Mouse (Mus musculus) MEL (cell line): ENCODE results near the gene Eml6. TPM values are rescaled to one million over a fixed set of nuclear protein-coding genes. Genes with fewer than 3 reads are reported as not detected.
A peak's percentile ranks its signal among the peaks of the same experiment; 100 is the strongest.

Source experiments
- DNase-seq: peaks from one replicate; pipeline ENCODE4 v3.0.0; 2011; ENCODE audit warnings: low read depth, low spot score
- H3K27ac ChIP-seq: 2 replicates; pipeline ENCODE4 v1.5.1; 2012; ENCODE audit warnings: low read depth, mild to moderate bottlenecking, control low read depth, low read length, moderate library complexity; ENCODE audit not compliant: control insufficient read depth
- H3K27me3 ChIP-seq, 2 experiments: fragments of 150-350 bp in 1 of 2; sonication (generic) in 1 of 2; 2 replicates each; pipeline ENCODE4 v1.6.1; 2012; ENCODE audit warnings: low read length in 2 of 2, mild to moderate bottlenecking in 2 of 2, improper control_type of control experiment in 1 of 2, moderate library complexity in 1 of 2; ENCODE audit not compliant: insufficient read depth in 2 of 2, control insufficient read depth in 1 of 2
- H3K36me3 ChIP-seq, 2 experiments: 2 replicates each; pipeline ENCODE4 v1.6.1; 2012 to 2014; ENCODE audit warnings: low read length in 2 of 2, improper control_type of control experiment in 1 of 2, inconsistent platforms in 1 of 2, mild to moderate bottlenecking in 1 of 2; ENCODE audit not compliant: insufficient read depth in 2 of 2, control insufficient read depth in 1 of 2
- H3K4me1 ChIP-seq, 2 experiments: fragments of 150-350 bp in 1 of 2; sonication (generic) in 1 of 2; 2 replicates each; pipeline ENCODE4 v1.6.1; 2012; ENCODE audit warnings: low read length in 2 of 2, improper control_type of control experiment in 1 of 2, mild to moderate bottlenecking in 1 of 2; ENCODE audit not compliant: insufficient read depth in 2 of 2, control insufficient read depth in 1 of 2
- H3K4me3 ChIP-seq, 2 experiments: fragments of 150-350 bp in 1 of 2; sonication (generic) in 1 of 2; 2 replicates each; pipeline ENCODE4 v1.5.1; 2012; ENCODE audit warnings: low read depth in 2 of 2, low read length in 2 of 2, mild to moderate bottlenecking in 2 of 2, moderate library complexity in 2 of 2, control low read depth in 1 of 2, improper control_type of control experiment in 1 of 2; ENCODE audit not compliant: control insufficient read depth in 1 of 2, insufficient read depth in 1 of 2
- H3K79me2 ChIP-seq: 2 replicates; pipeline ENCODE4 v1.6.1; 2012; ENCODE audit warnings: mild to moderate bottlenecking, low read length, moderate library complexity; ENCODE audit not compliant: control insufficient read depth, poor library complexity, insufficient read depth
- H3K9ac ChIP-seq: 2 replicates; pipeline ENCODE4 v1.6.1; 2012; ENCODE audit warnings: low read depth, mild to moderate bottlenecking, control low read depth, low read length, moderate library complexity; ENCODE audit not compliant: control insufficient read depth, poor library complexity, severe bottlenecking
- H3K9me3 ChIP-seq: fragments of 150-350 bp; sonication (generic); replicated peaks from 2 replicates; pipeline ENCODE4 v1.6.1; 2012; ENCODE audit warnings: mild to moderate bottlenecking, low read length, improper control_type of control experiment, moderate library complexity; ENCODE audit not compliant: insufficient read depth
- BHLHE40 ChIP-seq: IDR thresholded peaks from 2 replicates; pipeline ENCODE4 v1.6.1; 2012; ENCODE audit warnings: low read depth, mild to moderate bottlenecking, inconsistent platforms, low read length, improper control_type of control experiment, borderline replicate concordance
- CHD2 ChIP-seq: IDR thresholded peaks from 2 replicates; pipeline ENCODE4 v1.6.1; 2011; ENCODE audit warnings: low read length, improper control_type of control experiment
- E2F4 ChIP-seq: IDR thresholded peaks from 2 replicates; pipeline ENCODE4 v1.6.1; 2011; ENCODE audit warnings: low read depth, low read length, improper control_type of control experiment, borderline replicate concordance
- ELF1 ChIP-seq: IDR thresholded peaks from 2 replicates; pipeline ENCODE4 v1.6.1; 2014; ENCODE audit warnings: low read depth, mild to moderate bottlenecking, inconsistent platforms, low read length, improper control_type of control experiment, moderate library complexity
- ETS1 ChIP-seq: IDR thresholded peaks from 2 replicates; pipeline ENCODE4 v1.6.1; 2012; ENCODE audit warnings: low read depth, mild to moderate bottlenecking, inconsistent platforms, low read length, improper control_type of control experiment, moderate library complexity
- GABPA ChIP-seq: IDR thresholded peaks from 2 replicates; pipeline ENCODE4 v1.6.1; 2012; ENCODE audit warnings: low read depth, mild to moderate bottlenecking, inconsistent platforms, low read length, improper control_type of control experiment, moderate library complexity
- HCFC1 ChIP-seq: IDR thresholded peaks from 2 replicates; pipeline ENCODE4 v1.6.1; 2012; ENCODE audit warnings: low read depth, mild to moderate bottlenecking, inconsistent platforms, low read length, improper control_type of control experiment, moderate library complexity
- JUND ChIP-seq: IDR thresholded peaks from 2 replicates; pipeline ENCODE4 v1.6.1; 2011; ENCODE audit warnings: low read depth, mild to moderate bottlenecking, improper control_type of control experiment, low read length
- KAT2A ChIP-seq: conservative IDR thresholded peaks from 2 replicates; pipeline ENCODE4 v1.6.1; 2012; ENCODE audit warnings: low read depth, low read length, improper control_type of control experiment, inconsistent platforms
- MXI1 ChIP-seq: IDR thresholded peaks from 2 replicates; pipeline ENCODE4 v1.6.1; 2011; ENCODE audit warnings: mild to moderate bottlenecking, low read depth, low read length, improper control_type of control experiment
- MYB ChIP-seq: IDR thresholded peaks from 2 replicates; pipeline ENCODE4 v1.6.1; 2011; ENCODE audit warnings: mild to moderate bottlenecking, low read depth, low read length, improper control_type of control experiment
- NELFE ChIP-seq: IDR thresholded peaks from 2 replicates; pipeline ENCODE4 v1.6.1; 2011; ENCODE audit warnings: low read depth, low read length, improper control_type of control experiment
- POLR2AphosphoS2 ChIP-seq: IDR thresholded peaks from 2 replicates; pipeline ENCODE4 v1.6.1; 2011; ENCODE audit warnings: low read length, improper control_type of control experiment
- POLR2AphosphoS5 ChIP-seq: IDR thresholded peaks from 2 replicates; pipeline ENCODE4 v1.6.1; 2012; ENCODE audit warnings: low read depth, borderline replicate concordance, mild to moderate bottlenecking, inconsistent platforms, low read length, moderate library complexity, mixed read lengths
- TAL1 ChIP-seq: IDR thresholded peaks from 2 replicates; pipeline ENCODE4 v1.6.1; 2012; ENCODE audit warnings: mild to moderate bottlenecking, inconsistent platforms, low read length, moderate library complexity, mixed read lengths
- TBP ChIP-seq: IDR thresholded peaks from 2 replicates; pipeline ENCODE4 v1.8.0; 2011; ENCODE audit warnings: low read depth, low read length, improper control_type of control experiment
- TCF12 ChIP-seq: IDR thresholded peaks from 2 replicates; pipeline ENCODE4 v1.6.1; 2014; ENCODE audit warnings: low read depth, mild to moderate bottlenecking, inconsistent platforms, low read length, improper control_type of control experiment, moderate library complexity
- USF1 ChIP-seq: IDR thresholded peaks from 2 replicates; pipeline ENCODE4 v1.6.1; 2014; ENCODE audit warnings: low read depth, mild to moderate bottlenecking, inconsistent platforms, low read length, improper control_type of control experiment, moderate library complexity
- ZKSCAN1 ChIP-seq: IDR thresholded peaks from 2 replicates; pipeline ENCODE4 v1.6.1; 2012; ENCODE audit warnings: low read depth, mild to moderate bottlenecking, inconsistent platforms, low read length, improper control_type of control experiment, moderate library complexity
- ZMIZ1 ChIP-seq: IDR thresholded peaks from 2 replicates; pipeline ENCODE4 v1.6.1; 2012; ENCODE audit warnings: low read depth, mild to moderate bottlenecking, inconsistent platforms, low read length, improper control_type of control experiment, moderate library complexity
- polyA plus RNA-seq, 2 experiments: library from polyadenylated mRNA; stranded (reverse) in 1 of 2; unstranded in 1 of 2; fragments of >175 nt in 1 of 2; fragments of >200 nt in 1 of 2; gene quantifications; 2 replicates each; pipeline versions ENCODE4 v1.2.1 to v1.2.4; 2012; ENCODE audit warnings: low replicate concordance in 2 of 2, low read depth in 1 of 2; ENCODE audit not compliant: insufficient read length in 2 of 2, insufficient read depth in 1 of 2, missing spikeins in 1 of 2
- total RNA-seq: library from RNA; depleted of rRNA; stranded (reverse); fragments of 300-350 nt; gene quantifications from 2 replicates; pipeline ENCODE4 v1.2.3, GENCODE M21; 2012

Eml6 gene
- total and polyA plus RNA-seq, 3 experiments = 2.7 to 2.8 TPM; not detected in 1

- no peak for TF ChIP-seq POLR2AphosphoS2
- no peak for TF ChIP-seq TCF12
- no peak for TF ChIP-seq TBP
- TF ChIP-seq BHLHE40 = no peak
- no peak for TF ChIP-seq KAT2A
- TF ChIP-seq GABPA = no peak
- TF ChIP-seq HCFC1 = no peak
- TF ChIP-seq E2F4 = no peak
- TF ChIP-seq ELF1 = no peak
- no peak for TF ChIP-seq MXI1
- no peak for TF ChIP-seq ZMIZ1
- TF ChIP-seq MYB = no peak
- no peak for TF ChIP-seq TAL1
- TF ChIP-seq NELFE = no peak
- no peak for TF ChIP-seq ETS1
- TF ChIP-seq JUND = no peak
- TF ChIP-seq, all 39 proteins: peak for 0
- H3K27me3 ChIP-seq = no peaks in the 10 kb centered on the region
- no peak overlapping the region for H3K27ac ChIP-seq
- peaks cover 0 to 15% of the 10 kb centered on the region in 2 experiments; a peak in 2 of 4 replicates for H3K36me3 ChIP-seq
- H3K9me3 ChIP-seq = no peaks in the 10 kb centered on the region
- H3K4me3 ChIP-seq = no peak overlapping the region
- peak; percentile 53 for DNase-seq
- peaks cover 7 to 11% of the 10 kb centered on the region in 2 experiments for H3K4me1 ChIP-seq
- H3K9ac ChIP-seq = no peak overlapping the region
- no peaks in the 10 kb centered on the region for H3K79me2 ChIP-seq
These were observed 215.5 kb downstream of the Eml6 start for GRCm38 (mm10) chr11:29810324-29810723.

- H3K79me2 ChIP-seq = no peaks in the 10 kb centered on the region
- no peak for DNase-seq
- no peak overlapping the region for H3K4me3 ChIP-seq
- TF ChIP-seq POLR2AphosphoS5 = no peak
- TF ChIP-seq CHD2 = no peak
- no peak for TF ChIP-seq ZKSCAN1
- no peak for TF ChIP-seq USF1
- no peak for TF ChIP-seq E2F4
- TF ChIP-seq, all 39 proteins: peak for 0
- Histone ChIP-seq H3K9ac (no peak overlapping the region), H3K4me1 (peaks cover 0 to 8% of the 10 kb centered on the region in 2 experiments; a peak in 3 of 4 replicates), H3K27me3 (no peaks in the 10 kb centered on the region), H3K27ac (no peak overlapping the region), H3K36me3 (peaks cover 0 to 8% of the 10 kb centered on the region in 2 experiments; a peak in 2 of 4 replicates), H3K9me3 (no peaks in the 10 kb centered on the region)
These were observed 216.7 kb downstream of the Eml6 start for GRCm38 (mm10) chr11:29808981-29809589.
